Mouse (Mus musculus): ENCODE data around the gene Fiz1. TPM values are rescaled to one million over a fixed set of nuclear protein-coding genes. Genes with fewer than 3 reads are reported as not detected.
"Not testable (repeated sequence)": the region's sequence is repeated elsewhere in the genome, so short reads cannot be mapped to it uniquely, and the experiment has no call there.

The Fiz1 gene
- polyA plus RNA-seq, 1 experiment = 79.3 TPM

DNA sequence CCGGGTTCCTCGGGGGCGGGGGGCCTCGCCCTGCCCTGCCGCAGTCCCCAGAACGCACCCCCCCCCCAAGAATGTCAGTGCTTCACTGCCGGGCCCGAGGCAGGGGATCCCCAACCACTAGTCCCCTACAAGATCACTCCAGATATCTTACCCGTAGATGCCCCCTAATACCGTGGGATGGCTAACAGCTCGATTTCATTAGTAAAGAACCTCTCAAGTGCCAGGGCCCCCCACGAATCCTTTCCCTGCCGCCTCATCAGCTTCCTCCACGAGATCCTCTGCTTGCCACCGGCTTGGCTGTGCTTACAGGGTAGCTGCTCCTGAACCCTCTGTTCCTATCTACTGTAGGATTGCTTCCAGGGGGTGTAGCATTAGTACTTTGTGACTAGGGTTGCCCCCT, 6.2 kb upstream of the Fiz1 start:
- no peak for DNase-seq
- peak overlapping the region; percentile 62 for H3K27ac ChIP-seq (ENCODE audit: control insufficient read depth, insufficient read depth, low read length)
- no peaks in the 10 kb centered on the region for H3K27me3 ChIP-seq (ENCODE audit: control insufficient read depth, insufficient read depth, low read length)
- H3K4me3 ChIP-seq (ENCODE audit: control insufficient read depth, insufficient read depth, low read length) = peak overlapping the region; percentile 66
- H3K36me3 ChIP-seq (ENCODE audit: control insufficient read depth, insufficient read depth, low read length) = 0 out of 2 replicates have a peak, but pooled peaks cover 4% of the 10 kb centered on the region
- peaks cover 12% of the 10 kb centered on the region for H3K4me1 ChIP-seq (replicated peaks; ENCODE audit: control insufficient read depth, insufficient read depth, low read length)
- WGBS = under 1% methylated on average over 15 of the region's 15 CpGs
- no peak for TF ChIP-seq POLR2A (IDR thresholded peaks at IDR 0.05; ENCODE audit: control insufficient read depth, extremely low read depth, insufficient read depth, low read length, poor library complexity)
- no peak for TF ChIP-seq CTCF (IDR thresholded peaks at IDR 0.05; ENCODE audit: borderline replicate concordance, control insufficient read depth, extremely low read depth, insufficient read depth, low read length, poor library complexity)

DNA sequence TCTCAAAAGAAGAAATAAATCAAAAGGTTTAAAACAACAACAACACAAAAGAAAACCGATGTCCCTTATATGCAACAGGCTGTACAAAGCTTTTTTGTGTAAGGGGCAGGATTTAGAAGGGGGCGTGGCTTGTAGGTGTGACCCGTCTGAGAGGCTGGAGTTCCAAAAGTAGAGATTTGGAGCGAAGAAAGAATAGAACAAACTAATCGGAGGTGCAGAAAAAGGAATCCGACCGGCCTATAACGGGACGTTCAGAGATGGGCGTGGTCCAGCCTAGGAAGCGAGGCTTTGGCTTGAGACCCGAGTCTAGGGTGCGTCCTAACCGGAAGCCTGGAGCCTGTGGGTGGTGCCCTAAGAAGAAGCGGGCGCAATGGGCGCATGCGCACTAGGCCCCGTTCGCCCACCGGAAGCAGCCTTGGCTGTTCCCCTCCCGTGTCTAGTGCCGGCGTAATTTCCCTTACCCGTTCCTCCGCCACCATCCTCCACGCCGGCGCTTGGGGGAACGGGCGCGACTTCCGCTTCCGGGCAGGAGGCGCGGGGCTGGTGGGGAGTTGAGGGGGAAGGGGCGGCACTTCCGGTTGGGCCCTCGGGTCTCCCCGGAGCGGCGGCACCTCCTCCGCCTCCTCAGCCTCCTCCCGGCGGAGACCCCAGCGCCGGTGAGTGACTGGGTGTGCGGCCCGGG, 5.6 kb upstream of the Fiz1 start, which contains the start of the genes Zfp865 and Ccdc106:
TSS of gene Zfp865 (plus strand) at position 377 of the 682 bp plus-strand sequence.
TSS of gene Ccdc106 (plus strand) at position 554 of the 682 bp plus-strand sequence.
- peak; percentile 99 for DNase-seq
- H3K27ac ChIP-seq (ENCODE audit: control insufficient read depth, insufficient read depth, low read length) = peak within 1 kb of the TSS; percentile 83
- peak; percentile 79 for TF ChIP-seq POLR2A (IDR thresholded peaks at IDR 0.05; ENCODE audit: control insufficient read depth, extremely low read depth, insufficient read depth, low read length, poor library complexity)
- TF ChIP-seq CTCF (IDR thresholded peaks at IDR 0.05; ENCODE audit: borderline replicate concordance, control insufficient read depth, extremely low read depth, insufficient read depth, low read length, poor library complexity) = peak; percentile 68
- H3K36me3 ChIP-seq (ENCODE audit: control insufficient read depth, insufficient read depth, low read length) = 0 out of 2 replicates have a peak, but pooled peaks cover 4% of the 10 kb centered on the region
- H3K27me3 ChIP-seq (ENCODE audit: control insufficient read depth, insufficient read depth, low read length) = no peaks in the 10 kb centered on the region
- WGBS = under 1% methylated on average over 48 of the region's 49 CpGs
- H3K4me1 ChIP-seq (replicated peaks; ENCODE audit: control insufficient read depth, insufficient read depth, low read length) = peaks cover 12% of the 10 kb centered on the region
- H3K4me3 ChIP-seq (ENCODE audit: control insufficient read depth, insufficient read depth, low read length) = peak within 1 kb of the TSS; percentile 66

DNA sequence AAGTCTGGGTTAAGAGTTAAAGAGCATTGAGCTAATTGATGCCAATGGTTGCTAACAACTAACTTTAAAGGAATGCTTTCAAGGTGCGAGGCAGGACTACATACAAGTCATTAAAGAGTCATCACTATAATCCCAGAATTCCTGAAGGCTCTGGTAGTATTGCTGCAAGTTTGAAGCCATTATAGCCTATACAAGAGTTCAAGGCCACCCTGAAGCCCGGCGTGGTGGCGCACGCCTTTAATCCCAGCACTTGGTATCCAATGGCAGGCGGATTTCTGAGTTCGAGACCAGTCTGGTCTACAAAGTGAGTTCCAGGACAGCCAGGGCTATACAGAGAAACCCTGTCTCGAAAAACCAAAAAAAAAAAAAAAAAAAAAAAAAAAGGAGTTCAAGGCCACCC, 5.1 kb upstream of the Fiz1 start:
- 27% methylated on average over 8 of the region's 8 CpGs for WGBS
- not testable (repeated sequence) for H3K27me3 ChIP-seq (ENCODE audit: control insufficient read depth, insufficient read depth, low read length); H3K36me3 ChIP-seq (ENCODE audit: control insufficient read depth, insufficient read depth, low read length); H3K4me3 ChIP-seq (ENCODE audit: control insufficient read depth, insufficient read depth, low read length); DNase-seq
- Histone ChIP-seq H3K4me1 (replicated peaks; ENCODE audit: control insufficient read depth, insufficient read depth, low read length) (peaks cover 12% of the 10 kb centered on the region), H3K27ac (ENCODE audit: control insufficient read depth, insufficient read depth, low read length) (peak overlapping the region; percentile 49; the same call in 1 of the 2 replicates)

DNA sequence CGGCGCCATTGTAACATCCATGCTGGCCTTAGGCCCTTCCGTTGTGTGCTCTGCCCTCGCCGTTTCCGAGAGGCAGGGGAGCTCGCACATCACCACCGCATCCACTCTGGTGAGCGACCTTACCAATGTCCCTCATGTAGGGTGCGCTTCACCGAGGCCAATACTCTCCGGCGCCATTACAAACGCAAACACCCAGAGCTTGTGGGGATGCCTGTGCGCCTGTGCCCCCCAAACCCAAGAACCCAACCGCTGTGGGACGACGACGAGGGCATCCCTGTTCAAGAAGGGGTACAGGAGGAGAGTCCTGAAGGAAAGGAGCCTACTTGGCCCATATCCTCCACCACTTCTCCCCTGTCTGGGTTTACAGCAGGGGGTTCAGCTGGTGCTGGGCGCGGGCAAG, 3.4 kb upstream of the Fiz1 start:
- TF ChIP-seq CTCF (IDR thresholded peaks at IDR 0.05; ENCODE audit: borderline replicate concordance, control insufficient read depth, extremely low read depth, insufficient read depth, low read length, poor library complexity) = no peak
- no peak for TF ChIP-seq POLR2A (IDR thresholded peaks at IDR 0.05; ENCODE audit: control insufficient read depth, extremely low read depth, insufficient read depth, low read length, poor library complexity)
- Histone ChIP-seq H3K36me3 (ENCODE audit: control insufficient read depth, insufficient read depth, low read length) (peaks cover 4% of the 10 kb centered on the region; the same call in 1 of the 2 replicates), H3K4me1 (replicated peaks; ENCODE audit: control insufficient read depth, insufficient read depth, low read length) (peaks cover 12% of the 10 kb centered on the region), H3K27me3 (ENCODE audit: control insufficient read depth, insufficient read depth, low read length) (no peaks in the 10 kb centered on the region), H3K4me3 (ENCODE audit: control insufficient read depth, insufficient read depth, low read length) (no peak overlapping the region), H3K27ac (ENCODE audit: control insufficient read depth, insufficient read depth, low read length) (no peak overlapping the region)
- DNase-seq = no peak
- 98% methylated on average over 21 of the region's 21 CpGs for WGBS

DNA sequence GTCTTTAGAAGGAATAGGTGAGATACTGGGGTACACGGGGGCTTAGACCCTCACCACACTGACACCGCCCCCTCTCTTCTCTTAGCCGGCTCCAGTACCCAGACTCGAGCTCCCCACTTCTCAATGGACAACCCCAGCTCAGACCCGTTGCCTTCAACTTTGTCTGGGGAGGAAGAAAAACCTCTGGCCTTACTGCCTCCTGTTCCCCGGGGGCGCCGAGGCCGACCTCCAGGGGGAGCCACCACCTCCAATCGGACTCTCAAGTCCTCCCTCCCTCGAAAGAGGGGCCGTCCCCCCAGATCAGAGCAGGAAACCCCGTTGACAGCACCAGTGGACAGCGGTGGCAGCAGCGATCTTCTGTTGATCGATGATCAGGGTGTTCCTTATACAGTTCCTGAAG, 2.9 kb upstream of the Fiz1 start:
- H3K27ac ChIP-seq (ENCODE audit: control insufficient read depth, insufficient read depth, low read length) = no peak overlapping the region
- H3K36me3 ChIP-seq (ENCODE audit: control insufficient read depth, insufficient read depth, low read length) = peaks cover 7% of the 10 kb centered on the region
- peaks cover 12% of the 10 kb centered on the region for H3K4me1 ChIP-seq (replicated peaks; ENCODE audit: control insufficient read depth, insufficient read depth, low read length)
- no peaks in the 10 kb centered on the region for H3K27me3 ChIP-seq (ENCODE audit: control insufficient read depth, insufficient read depth, low read length)
- no peak overlapping the region for H3K4me3 ChIP-seq (ENCODE audit: control insufficient read depth, insufficient read depth, low read length)
- 95% methylated on average over 16 of the region's 16 CpGs for WGBS
- TF ChIP-seq CTCF (IDR thresholded peaks at IDR 0.05; ENCODE audit: borderline replicate concordance, control insufficient read depth, extremely low read depth, insufficient read depth, low read length, poor library complexity) = no peak
- DNase-seq = peak; percentile 40

DNA sequence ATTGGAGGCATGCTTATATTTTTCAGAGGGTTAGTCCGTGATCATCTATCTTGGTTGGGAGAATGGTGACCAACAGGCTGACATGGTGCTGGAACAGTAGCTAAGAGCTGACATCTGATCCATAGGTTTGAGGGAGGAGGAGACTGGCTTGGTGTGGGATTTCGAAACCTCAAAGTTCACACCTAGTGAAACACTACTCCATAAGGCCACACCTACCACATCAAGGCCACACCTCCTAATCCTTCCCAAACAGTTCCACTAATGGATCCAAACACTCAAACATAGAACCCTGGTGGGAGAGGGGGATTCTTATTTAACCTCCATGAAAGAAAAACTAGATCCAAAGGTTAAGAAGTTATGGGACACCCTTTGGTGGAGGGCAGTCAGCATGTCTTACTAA, 2.4 kb upstream of the Fiz1 start:
- H3K4me1 ChIP-seq (replicated peaks; ENCODE audit: control insufficient read depth, insufficient read depth, low read length) = peaks cover 10% of the 10 kb centered on the region

DNA sequence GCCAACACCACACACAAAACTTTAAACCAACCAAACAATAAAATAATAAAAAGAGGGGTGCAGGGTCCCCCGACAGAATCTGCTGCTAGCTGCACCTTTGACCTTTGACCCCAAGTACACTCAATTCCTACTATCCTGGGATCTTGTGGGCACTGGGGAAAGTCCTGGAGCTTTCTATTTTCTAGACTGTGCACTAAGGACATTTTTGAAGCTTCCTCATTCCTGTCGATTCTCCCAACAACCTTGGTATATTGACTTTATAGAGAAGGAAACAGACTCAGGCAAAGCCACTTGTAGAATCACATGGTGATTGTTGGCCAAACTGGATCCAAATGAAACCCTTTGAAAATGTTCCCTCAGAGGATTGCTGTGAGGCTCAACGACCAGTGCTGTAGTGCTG, 1.6 kb upstream of the Fiz1 start:
- no peak for TF ChIP-seq CTCF (IDR thresholded peaks at IDR 0.05; ENCODE audit: borderline replicate concordance, control insufficient read depth, extremely low read depth, insufficient read depth, low read length, poor library complexity)
- no peak for TF ChIP-seq POLR2A (IDR thresholded peaks at IDR 0.05; ENCODE audit: control insufficient read depth, extremely low read depth, insufficient read depth, low read length, poor library complexity)
- Histone ChIP-seq H3K27ac (ENCODE audit: control insufficient read depth, insufficient read depth, low read length) (peak overlapping the region; percentile 56), H3K4me3 (ENCODE audit: control insufficient read depth, insufficient read depth, low read length) (peak overlapping the region; percentile 67; the same call in 1 of the 2 replicates), H3K4me1 (replicated peaks; ENCODE audit: control insufficient read depth, insufficient read depth, low read length) (peaks cover 4% of the 10 kb centered on the region), H3K36me3 (ENCODE audit: control insufficient read depth, insufficient read depth, low read length) (peaks cover 16% of the 10 kb centered on the region), H3K27me3 (ENCODE audit: control insufficient read depth, insufficient read depth, low read length) (no peaks in the 10 kb centered on the region)
- WGBS = 41% methylated on average over 3 of the region's 3 CpGs
- no peak for DNase-seq

More for the DNA sequence above, 2.4 kb upstream of the Fiz1 start:
- H3K27ac ChIP-seq (ENCODE audit: control insufficient read depth, insufficient read depth, low read length) = no peak overlapping the region
- H3K27me3 ChIP-seq (ENCODE audit: control insufficient read depth, insufficient read depth, low read length) = no peaks in the 10 kb centered on the region
- DNase-seq = no peak
- WGBS = 96% methylated on average over 2 of the region's 2 CpGs
- TF ChIP-seq POLR2A (IDR thresholded peaks at IDR 0.05; ENCODE audit: control insufficient read depth, extremely low read depth, insufficient read depth, low read length, poor library complexity) (no peak), CTCF (IDR thresholded peaks at IDR 0.05; ENCODE audit: borderline replicate concordance, control insufficient read depth, extremely low read depth, insufficient read depth, low read length, poor library complexity) (no peak)
- H3K36me3 ChIP-seq (ENCODE audit: control insufficient read depth, insufficient read depth, low read length) = peaks cover 8% of the 10 kb centered on the region
- H3K4me3 ChIP-seq (ENCODE audit: control insufficient read depth, insufficient read depth, low read length) = no peak overlapping the region

Measured in thymus, adult 2 months (tissue).